Mouse (Mus musculus): ENCODE measurements at regions not wholly inside any gene's neighbourhood (a gene's known extent, or its start where the extent isn't known, plus 50 kb on each side); places are given as distances from the start of the nearest gene placed in this dataset.
"Not testable (repeated sequence)": the region's sequence is repeated elsewhere in the genome, so short reads cannot be mapped to it uniquely, and the experiment has no call there.

DNA sequence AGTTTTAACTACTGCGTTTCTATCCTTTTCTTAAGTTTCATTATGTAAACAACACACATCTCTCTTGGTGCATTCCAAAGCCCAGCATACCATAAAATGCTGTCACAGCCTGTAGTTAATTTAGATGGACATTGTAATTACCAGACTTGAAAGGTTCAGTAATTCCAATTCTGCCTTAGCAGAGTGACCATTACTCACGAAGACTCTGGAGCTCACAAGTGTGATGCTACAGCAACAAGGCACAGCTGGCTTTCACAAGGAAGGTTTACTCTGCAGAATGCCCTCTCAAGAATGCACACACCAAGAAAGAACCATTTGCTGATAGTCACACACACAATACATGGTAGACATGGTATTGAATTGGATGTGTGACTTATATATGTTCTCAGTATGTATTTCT is 342.6 kb upstream of the Adamts5 start:
- no peak for ATAC-seq (ENCODE audit: poor library complexity, severe bottlenecking)

DNA sequence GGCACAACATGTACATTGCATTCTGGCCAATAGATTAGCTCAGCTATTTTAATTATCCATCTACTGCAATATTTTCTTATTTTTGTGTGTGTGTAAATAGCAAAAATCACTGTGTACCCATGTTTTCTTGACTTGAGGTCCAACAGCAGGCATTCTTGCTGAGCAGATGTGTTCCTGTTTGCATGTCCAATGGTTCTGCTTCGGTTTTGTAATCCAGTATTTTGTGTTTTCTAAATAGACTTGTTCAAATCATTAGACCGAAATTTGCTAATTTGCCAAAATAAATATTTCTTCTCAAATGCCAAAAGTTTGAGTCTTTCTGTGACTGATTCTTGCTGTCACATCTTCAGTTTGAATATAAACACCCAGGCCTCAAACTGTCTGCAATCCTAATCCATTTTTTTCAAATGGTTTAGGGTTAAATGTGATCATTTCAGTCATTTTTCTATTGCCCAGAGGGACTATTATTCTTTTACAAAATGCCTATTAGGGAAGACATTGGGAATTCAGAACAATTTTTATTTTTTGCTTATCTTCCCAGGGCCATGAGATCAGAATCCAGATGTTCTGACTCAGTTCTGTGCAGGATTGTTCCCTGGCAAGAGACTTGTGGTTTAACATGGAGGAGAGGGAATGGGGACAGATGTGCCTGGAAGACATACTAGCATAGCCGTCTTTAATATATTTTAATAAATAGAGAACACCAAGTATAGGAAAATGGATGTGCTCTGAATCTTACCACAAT is 341.3 kb upstream of the Adamts5 start:
- ATAC-seq (ENCODE audit: poor library complexity, severe bottlenecking): no peak

DNA sequence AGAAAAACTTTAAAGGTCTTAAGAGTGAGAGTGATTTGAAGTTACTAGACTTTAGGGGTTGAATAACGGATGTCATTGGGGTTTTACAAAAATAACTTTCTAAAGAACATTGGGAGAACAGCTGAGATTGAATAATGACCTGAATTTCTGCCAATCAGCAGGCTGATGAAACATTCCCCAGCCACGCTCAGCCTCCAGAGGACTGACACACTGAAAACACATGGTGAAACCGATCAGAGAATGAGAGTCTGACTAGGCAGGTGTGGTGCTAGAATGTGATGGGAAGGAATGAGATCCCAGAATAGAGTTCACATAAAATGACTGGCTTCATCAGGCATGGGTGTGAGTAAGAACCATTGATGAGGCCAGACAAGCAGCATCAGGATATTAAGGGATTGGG is 321.4 kb upstream of the Adamts5 start:
- no peak for ATAC-seq (ENCODE audit: poor library complexity, severe bottlenecking)

DNA sequence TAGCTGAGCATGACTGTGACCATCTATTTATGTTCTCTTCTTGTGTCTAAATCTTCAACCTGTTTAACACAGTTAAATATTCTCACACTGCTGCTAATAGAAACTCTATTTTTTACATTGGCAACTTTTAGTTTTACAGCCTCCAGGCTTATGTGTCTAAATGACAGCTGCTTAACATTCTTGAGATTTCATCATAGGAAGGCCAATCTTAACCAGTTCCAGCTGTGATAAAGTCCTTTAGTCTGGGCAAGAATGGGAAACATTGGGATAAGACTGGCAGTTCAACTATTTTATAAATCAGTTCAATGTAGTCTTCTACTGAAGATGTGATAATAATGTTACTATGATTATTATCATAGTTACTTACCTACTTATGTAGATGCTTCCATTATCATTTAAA is 308.9 kb upstream of the Adamts5 start:
- ATAC-seq (ENCODE audit: poor library complexity, severe bottlenecking): no peak

DNA sequence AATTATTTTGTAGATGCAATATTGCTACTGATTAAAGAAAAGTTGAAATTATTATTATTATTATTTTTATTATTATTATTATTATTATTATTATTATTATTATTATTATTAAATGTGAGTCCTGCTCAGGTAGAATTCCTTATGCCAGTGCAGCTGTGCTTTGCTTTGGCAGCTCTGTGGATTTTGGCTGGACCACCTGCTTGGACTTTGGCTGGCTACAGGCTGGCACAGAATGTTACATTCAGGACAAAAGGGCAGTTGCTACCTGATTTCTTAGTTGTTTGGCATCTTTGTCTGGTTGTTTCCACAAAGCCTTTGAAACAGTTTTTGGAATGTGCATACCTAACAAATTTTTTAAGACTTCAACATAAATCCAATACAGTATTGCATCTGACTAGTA is 307.7 kb upstream of the Adamts5 start:
- ATAC-seq (ENCODE audit: poor library complexity, severe bottlenecking): no peak

DNA sequence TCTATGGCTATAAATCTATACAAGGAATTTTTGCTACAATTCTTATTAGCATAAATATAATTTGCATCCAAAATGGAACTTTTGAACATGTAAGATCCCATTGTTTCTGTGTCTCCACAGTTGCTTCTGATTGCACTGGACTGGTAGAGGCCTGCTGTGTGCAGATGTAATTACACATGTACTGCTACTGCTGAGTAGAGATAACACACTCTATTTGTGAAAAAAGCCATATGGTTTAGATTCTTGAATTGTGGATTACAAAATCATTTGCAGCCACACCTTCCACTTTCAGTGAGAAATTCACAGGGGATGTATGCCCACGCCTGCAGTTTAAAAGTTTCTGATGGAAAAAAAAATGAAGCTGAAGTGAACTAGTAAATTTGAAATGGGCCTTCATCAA is 288.2 kb upstream of the Adamts5 start:
- no peak for ATAC-seq (ENCODE audit: poor library complexity, severe bottlenecking)

DNA sequence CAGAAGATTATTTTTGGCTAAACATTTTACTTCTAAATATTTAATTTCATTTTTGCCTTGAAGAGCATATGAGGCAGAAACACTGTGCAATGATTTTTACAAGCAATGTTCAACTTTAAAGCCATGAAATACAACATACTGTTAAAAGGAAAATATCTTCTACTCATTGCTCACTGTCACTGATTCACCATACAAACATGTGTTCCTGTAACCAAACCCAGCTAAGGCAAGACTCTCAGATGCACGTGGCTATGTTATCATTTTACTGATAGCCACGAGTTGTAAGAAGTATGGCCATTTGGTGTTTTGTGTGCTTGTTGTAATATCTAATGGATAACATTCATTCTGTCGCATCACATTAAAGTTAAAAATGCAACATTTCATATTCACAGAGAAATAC is 287.3 kb upstream of the Adamts5 start:
- no peak for ATAC-seq (ENCODE audit: poor library complexity, severe bottlenecking)

DNA sequence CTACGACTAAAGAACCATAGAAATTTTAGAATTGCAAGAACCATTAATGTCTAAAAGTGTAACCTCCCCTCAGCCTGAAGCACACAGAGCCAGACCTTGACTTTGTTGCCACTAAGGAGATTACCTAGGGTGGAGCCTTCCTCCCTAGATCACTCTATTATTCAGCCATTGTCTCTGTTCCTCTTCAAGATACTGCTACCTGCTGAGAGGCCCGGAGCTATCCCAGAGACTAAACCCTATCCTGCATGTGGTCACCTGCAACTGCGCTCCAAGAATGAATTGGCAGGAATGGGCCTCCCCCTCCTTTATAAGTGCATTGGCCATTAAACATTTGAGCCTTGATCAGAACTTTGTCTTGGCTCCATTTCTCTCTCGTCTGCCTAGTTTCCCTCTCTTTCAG is 286.0 kb upstream of the Adamts5 start:
- not testable (repeated sequence) for ATAC-seq (ENCODE audit: poor library complexity, severe bottlenecking)

DNA sequence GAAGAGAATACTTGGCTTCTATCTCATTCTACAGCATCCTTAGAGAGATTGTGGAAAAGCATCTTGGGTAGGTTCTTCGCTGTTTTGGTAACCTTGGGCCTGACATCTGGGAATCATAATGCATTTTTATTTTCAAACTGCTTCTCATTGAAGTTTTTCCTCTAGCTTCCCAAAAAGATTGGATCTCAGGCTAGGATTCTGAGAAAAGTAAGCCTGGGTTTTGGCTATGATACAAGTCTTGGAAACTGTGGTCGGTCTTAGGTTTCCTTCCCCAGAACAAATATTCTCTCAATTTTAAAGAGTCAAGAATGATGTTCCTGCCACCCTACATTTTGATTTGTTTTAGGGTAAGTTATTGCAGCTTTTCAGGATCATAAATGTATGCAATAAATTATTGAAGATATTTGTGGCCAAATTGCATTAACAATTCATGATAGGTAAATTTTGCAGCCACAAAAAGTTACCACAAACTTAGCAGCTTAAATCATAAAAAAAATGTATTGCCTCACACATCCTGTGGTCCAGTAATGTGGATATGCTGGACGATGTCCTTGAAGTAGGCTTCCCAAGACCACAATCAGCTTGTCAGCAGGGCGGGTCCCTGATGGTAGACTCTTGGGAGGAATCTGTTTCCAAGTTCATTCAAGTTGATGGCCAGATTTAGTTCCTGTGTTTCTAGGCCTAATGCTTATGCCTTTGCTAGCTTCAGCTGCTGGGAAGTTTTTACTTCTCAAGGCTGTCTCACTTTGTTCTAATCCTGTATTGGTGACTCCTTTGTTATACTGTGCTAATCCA is 257.6 kb upstream of the Adamts5 start:
- no peak for ATAC-seq (ENCODE audit: poor library complexity, severe bottlenecking)

DNA sequence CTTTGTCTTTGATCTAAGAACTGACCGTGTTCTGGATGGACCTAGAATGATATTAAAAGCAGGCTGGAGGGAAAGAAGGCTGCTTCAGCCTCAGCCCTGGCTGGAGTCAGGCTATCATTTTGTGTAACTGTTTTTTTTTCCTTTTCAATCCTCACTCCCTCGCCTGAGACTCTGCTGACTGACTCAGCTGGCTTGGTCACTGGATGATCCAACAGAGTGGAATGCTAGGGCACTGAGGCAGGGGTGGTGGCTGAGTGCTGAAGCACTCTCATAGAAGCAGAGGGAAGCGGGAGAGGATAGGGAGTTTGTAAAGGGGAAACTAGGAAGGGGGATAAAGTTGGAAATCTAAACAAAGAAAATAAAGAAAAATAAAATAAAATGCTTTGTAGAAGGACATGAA is 236.5 kb upstream of the Adamts5 start:
- no peak for ATAC-seq (ENCODE audit: poor library complexity, severe bottlenecking)

DNA sequence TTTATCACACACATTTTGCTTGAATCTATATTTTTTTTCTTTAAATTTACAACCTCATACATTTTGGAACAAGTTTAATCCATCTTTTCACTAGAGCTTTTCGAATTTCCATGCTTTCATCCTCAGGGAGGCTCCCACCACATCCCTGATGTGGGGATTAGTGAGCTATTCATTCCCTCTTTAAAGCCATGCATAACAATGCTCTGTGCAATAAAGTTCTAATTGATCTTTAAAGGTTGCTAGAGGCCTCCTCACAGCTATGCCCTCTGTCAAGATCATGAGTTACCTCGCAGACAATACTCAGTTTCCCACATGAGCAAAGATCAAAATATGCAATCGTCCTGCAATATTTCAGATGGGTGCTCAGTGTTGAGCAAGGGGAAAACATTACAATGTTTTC is 234.5 kb upstream of the Adamts5 start:
- ATAC-seq (ENCODE audit: poor library complexity, severe bottlenecking): no peak

DNA sequence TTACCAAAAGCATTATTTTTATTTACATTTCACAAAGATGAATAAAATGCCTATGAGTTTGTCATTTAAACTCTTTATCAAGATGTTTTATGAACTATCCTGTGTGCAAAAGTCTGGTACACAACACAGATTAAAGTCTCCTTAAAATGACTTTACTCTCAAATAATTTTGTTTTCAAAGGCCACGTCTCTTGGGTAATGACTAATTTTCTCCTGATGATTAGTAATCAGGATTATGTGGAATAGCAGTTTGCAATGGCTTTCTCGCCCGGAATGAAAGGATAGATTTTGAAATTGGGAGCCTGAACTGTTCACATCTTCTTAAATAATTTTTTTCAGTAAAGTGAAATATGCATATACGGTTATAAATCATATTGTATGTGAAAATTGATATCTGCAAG is 225.8 kb upstream of the Adamts5 start:
- ATAC-seq (ENCODE audit: poor library complexity, severe bottlenecking): no peak

DNA sequence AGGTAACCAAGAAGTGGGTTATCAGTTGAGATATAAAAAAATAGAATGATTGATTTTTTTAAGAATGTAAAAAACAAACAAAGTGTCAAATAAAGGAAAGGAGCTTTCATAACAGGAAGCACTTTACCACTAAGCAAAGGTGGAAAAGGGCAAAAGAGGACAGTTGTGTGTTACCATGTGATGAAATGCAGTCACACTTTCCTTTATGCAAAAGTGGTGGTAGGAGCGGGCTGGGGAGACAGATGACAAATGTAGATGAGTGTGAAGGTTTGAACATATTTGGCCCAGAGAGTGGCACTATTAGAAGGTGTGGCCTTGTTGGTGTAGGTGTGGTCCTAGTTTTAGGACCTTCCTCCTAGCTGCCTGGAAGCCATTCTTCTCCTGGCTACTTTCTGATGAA is 222.6 kb upstream of the Adamts5 start:
- ATAC-seq (ENCODE audit: poor library complexity, severe bottlenecking): no peak

DNA sequence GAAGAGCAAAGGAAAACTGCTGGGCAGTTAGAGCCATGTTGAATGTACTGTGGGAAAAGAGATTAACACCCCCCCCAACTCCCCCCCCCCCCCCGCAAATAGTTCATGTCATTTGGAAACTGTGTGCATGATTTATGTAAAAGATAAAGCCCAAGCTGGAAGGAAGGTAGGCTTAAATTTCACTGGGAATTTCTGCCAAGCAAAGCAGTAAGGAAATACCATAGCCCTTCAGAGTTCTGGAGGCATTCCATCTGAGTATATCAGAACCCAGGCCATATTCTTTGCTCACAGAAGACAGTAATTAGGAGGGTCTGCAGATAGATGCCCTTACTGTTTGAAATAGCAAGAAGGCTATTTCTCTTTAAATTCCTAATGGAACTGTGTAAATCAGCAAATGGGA is 221.3 kb upstream of the Adamts5 start:
- ATAC-seq (ENCODE audit: poor library complexity, severe bottlenecking): no peak

DNA sequence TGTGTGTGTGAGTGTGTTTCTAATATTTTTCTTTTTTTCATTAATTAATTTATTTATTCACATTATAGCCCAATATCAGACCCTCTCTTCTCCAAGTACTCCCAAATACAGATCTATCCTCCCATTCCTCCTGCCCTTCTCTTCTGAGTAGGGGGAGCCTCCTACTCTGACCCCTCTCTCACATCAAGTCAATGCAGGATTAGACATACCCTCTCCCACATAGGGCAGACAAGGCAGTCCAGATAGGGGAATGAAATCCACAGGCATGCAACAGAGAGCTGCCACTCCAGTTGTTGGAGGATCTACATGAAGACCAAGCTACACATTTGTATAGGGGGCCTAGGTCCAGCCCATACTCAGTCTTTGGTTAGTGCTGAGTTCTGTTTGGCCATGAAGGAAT is 216.3 kb upstream of the Adamts5 start:
- no peak for ATAC-seq (ENCODE audit: poor library complexity, severe bottlenecking)

DNA sequence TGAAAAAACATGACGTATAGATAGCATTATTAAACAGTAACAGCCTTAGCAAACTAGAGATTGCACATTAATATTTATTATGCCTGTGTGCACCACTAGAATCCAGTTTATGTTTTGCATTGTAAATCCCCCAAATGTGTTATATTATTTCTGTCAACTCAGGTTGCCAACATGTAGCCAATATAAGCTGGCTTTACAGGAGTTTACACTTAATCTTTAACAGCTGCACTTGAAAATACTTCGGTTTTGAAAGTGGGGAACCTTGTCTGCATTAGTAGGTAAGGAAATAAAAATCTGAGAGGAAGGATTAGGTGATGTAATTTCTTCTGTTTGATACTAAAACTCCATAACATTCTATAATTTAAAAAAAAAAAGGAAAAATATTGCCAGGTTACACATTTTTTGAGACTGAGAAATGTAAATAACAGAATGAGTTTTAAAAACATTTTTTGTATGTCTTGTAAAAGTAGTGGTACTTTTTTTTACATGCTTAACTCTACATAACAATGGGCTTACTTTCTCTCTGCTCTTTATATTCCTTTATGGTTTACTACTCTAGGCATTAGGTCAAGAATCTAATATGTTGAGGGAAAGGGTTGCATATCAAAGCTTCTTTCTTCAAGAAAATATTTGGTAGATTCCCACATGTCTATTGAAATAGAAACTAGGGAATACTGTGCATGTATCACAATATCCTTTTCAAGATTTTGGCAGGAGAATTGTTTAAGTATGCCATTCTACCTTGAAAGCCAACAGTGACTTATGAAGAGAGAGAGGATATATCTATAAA is 214.2 kb upstream of the Adamts5 start:
- ATAC-seq (ENCODE audit: poor library complexity, severe bottlenecking): no peak

DNA sequence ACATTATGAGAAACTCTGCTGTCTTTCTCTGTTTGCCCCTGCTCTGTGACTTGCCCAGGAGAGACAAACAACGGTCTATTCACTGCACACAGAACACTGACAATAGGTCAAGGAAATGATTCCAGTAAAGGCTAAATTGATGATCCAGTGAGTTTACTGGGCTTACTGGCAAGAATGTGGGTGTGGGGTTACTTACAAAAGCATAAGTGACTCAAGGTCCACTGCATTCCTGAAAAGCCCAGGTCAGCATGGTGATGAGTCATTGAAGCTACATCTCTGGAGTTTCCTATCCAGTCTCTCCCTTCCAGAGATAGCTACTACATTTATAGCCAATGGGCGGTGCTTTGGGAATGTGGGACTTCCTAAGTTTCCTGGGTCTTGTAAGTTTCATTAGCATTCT is 192.8 kb upstream of the Adamts5 start:
- no peak for ATAC-seq (ENCODE audit: poor library complexity, severe bottlenecking)

DNA sequence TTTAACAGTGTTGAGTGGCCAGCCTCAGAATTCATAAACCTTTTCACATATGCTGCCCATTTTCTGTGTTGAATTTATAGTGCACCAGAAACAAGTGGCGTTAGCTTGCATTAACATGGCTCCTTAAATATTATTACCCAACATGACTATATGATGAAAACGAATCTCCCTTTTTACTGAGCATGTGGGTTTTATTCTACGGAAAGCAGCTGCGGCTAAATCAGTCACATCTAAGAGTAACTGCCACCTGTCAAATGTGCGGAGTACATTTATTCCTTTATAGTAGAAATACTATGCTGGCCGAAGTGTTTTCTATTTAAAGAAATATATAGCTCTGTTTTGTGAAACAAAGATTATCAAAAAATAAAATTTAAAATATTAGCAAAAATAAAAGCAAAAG is 188.5 kb upstream of the Adamts5 start:
- no peak for ATAC-seq (ENCODE audit: poor library complexity, severe bottlenecking)

DNA sequence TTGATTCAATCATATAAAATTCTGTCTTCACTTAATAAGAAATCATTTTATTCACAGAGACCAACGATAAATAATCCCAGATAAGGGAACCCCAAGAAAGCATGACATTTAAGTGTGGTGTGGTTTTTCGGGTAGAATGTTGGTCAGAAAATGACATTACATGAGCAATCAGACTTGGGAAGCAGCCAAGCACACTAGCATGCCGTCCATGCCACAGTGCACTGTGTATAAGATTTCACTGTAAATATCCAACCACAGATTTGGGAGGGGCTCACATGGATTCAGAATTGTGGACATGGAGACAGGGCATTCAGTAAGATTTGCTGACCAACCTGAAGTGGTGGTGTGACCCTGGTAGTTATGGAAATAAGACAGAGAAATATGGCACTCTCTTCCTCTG is 185.8 kb upstream of the Adamts5 start:
- ATAC-seq (ENCODE audit: poor library complexity, severe bottlenecking): no peak

DNA sequence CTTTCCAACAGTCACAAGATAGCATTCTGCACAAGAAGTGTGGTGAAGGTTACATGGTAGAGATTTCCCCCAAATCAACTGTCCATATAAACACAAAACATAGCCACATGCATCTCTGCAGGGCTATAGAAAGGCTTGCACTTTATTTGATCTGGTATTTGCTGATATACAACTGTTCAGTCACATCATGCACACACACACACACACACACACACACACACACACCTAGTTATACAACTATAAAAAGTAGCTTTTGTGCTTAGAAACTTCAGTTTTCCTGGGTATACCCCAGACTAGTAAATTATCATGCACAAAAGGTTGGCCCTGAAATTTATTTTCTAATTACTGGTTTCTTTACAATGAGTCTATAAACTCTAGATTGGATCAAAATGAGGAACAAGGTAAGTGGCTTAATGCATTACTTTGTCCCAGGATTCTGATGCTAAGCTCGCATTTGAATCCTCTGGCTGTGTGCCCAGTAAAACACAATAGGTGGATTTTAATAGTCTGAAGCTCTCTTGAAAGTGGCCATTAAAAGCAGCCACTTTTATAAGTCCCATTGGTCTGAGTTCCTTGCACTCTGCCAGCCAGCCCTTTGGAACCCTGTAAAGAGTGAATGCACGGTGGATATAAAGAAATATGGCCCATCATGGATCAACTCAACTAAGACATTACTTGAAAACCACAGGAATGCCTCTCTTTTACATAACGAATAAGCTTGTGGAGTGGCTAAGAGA is 166.2 kb upstream of the Adamts5 start:
- ATAC-seq (ENCODE audit: poor library complexity, severe bottlenecking): no peak

DNA sequence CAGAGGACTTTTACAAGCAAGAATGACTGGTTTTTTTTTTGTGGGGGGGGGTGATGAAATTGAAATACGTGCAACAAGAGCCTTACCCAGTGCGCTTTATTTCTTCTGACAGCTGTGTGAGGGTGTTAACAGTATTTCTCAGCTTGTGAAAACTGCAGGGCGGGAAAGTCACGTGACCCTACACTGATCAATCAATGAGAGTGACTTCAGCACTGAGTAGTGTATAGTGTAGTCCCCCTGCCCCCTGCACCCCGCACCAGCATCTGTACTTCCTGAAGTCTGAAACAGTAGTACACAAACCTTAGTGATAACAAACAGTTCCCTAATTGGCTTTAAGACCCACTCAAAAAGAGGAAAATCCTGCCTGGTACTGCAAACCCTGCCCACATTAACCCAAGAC is 158.5 kb upstream of the Adamts5 start:
- ATAC-seq (ENCODE audit: poor library complexity, severe bottlenecking): no peak

All from megakaryocyte, adult 5-6 weeks (primary cell).